Mouse (Mus musculus) lung, postnatal 0 days (tissue): ENCODE measurements around the gene Gucd1.

Experiments used
- CTCF ChIP-seq: IDR thresholded peaks from 2 replicates; pipeline ENCODE4 v1.5.1; 2016; ENCODE audit warnings: antibody characterized with exemption, mild to moderate bottlenecking
- EP300 ChIP-seq: IDR thresholded peaks from 2 replicates; pipeline ENCODE4 v1.6.1; 2016; ENCODE audit warnings: antibody characterized with exemption, mild to moderate bottlenecking, control low read depth

- TF ChIP-seq CTCF (no peak), EP300 (no peak)
Observed at GRCm38 (mm10) chr10:75521643-75522042, 3.9 kb upstream of the Gucd1 start.
